Mouse (Mus musculus): ENCODE measurements around the gene Polr2c. TPM values are rescaled to one million over a fixed set of nuclear protein-coding genes. Genes with fewer than 3 reads are reported as not detected.
"Not testable (repeated sequence)": the region's sequence is repeated elsewhere in the genome, so short reads cannot be mapped to it uniquely, and the experiment has no call there.

The Polr2c gene
- polyA plus RNA-seq, 1 experiment from 2014 or later = 149 TPM

- not testable (repeated sequence) for H3K4me2 ChIP-seq (replicated peaks); H3K27me3 ChIP-seq; H3K9ac ChIP-seq; H3K27ac ChIP-seq; H3K9me3 ChIP-seq; ATAC-seq (ENCODE audit: low FRiP score, low read depth); H3K4me3 ChIP-seq
- WGBS = 87% methylated on average over 11 of the region's 11 CpGs
- peaks cover 65% of the 10 kb centered on the region for H3K36me3 ChIP-seq
- peaks cover 16% of the 10 kb centered on the region for H3K4me1 ChIP-seq
These were observed 2.5 kb upstream of the Polr2c start for GRCm38 (mm10) chr8:94854761-94855160.

GRCm38 (mm10) chr8:94857011-94857345 lies 272 bp upstream of the Polr2c start:
- H3K4me2 ChIP-seq (replicated peaks) = no peak overlapping the region
- no peak overlapping the region for H3K27ac ChIP-seq
- peaks cover 16% of the 10 kb centered on the region for H3K4me1 ChIP-seq
- no peaks in the 10 kb centered on the region for H3K27me3 ChIP-seq
- H3K9me3 ChIP-seq = no peaks in the 10 kb centered on the region
- 30% methylated on average over 5 of the region's 5 CpGs for WGBS
- H3K9ac ChIP-seq = no peak overlapping the region; the same call in 1 of the 2 replicates
- H3K4me3 ChIP-seq = peak overlapping the region; percentile 99
- H3K36me3 ChIP-seq = peaks cover 62% of the 10 kb centered on the region
- 0 out of 2 replicates have a peak, but pooled peaks have one; percentile 6 for ATAC-seq (ENCODE audit: low FRiP score, low read depth)

GRCm38 (mm10) chr8:94861352-94861910 lies 4.2 kb downstream of the Polr2c start:
- WGBS = 69% methylated on average over 8 of the region's 8 CpGs
- no peak overlapping the region for H3K4me3 ChIP-seq
- H3K9ac ChIP-seq = no peak overlapping the region
- no peaks in the 10 kb centered on the region for H3K9me3 ChIP-seq
- no peak overlapping the region for H3K4me2 ChIP-seq (replicated peaks)
- ATAC-seq (ENCODE audit: low FRiP score, low read depth) = no peak
- no peaks in the 10 kb centered on the region for H3K27me3 ChIP-seq
- H3K27ac ChIP-seq = no peak overlapping the region
- H3K36me3 ChIP-seq = peaks cover 73% of the 10 kb centered on the region
- peaks cover 16% of the 10 kb centered on the region for H3K4me1 ChIP-seq

- Histone ChIP-seq H3K4me2 (replicated peaks) (no peak overlapping the region), H3K27ac (no peak overlapping the region), H3K27me3 (no peaks in the 10 kb centered on the region), H3K4me3 (no peak overlapping the region), H3K4me1 (peaks cover 16% of the 10 kb centered on the region), H3K9me3 (no peaks in the 10 kb centered on the region), H3K9ac (no peak overlapping the region), H3K36me3 (peaks cover 85% of the 10 kb centered on the region)
- WGBS = 88% methylated on average over 12 of the region's 12 CpGs
- no peak for ATAC-seq (ENCODE audit: low FRiP score, low read depth)
These were observed 5.4 kb downstream of the Polr2c start for GRCm38 (mm10) chr8:94862487-94863220.

GRCm38 (mm10) chr8:94863897-94864673 lies 6.8 kb downstream of the Polr2c start:
- H3K36me3 ChIP-seq = peaks cover 85% of the 10 kb centered on the region

GRCm38 (mm10) chr8:94865292-94865691 lies 8.0 kb downstream of the Polr2c start:
- peaks cover 14% of the 10 kb centered on the region for H3K4me1 ChIP-seq
- H3K9ac ChIP-seq = no peak overlapping the region
- peaks cover 76% of the 10 kb centered on the region for H3K36me3 ChIP-seq
- ATAC-seq (ENCODE audit: low FRiP score, low read depth) = no peak
- H3K27ac ChIP-seq = no peak overlapping the region
- no peak overlapping the region for H3K4me2 ChIP-seq (replicated peaks)
- 74% methylated on average over 10 of the region's 10 CpGs for WGBS
- H3K4me3 ChIP-seq = no peak overlapping the region
- H3K27me3 ChIP-seq = no peaks in the 10 kb centered on the region
- H3K9me3 ChIP-seq = no peaks in the 10 kb centered on the region

More at GRCm38 (mm10) chr8:94863897-94864673, 6.8 kb downstream of the Polr2c start:
- H3K27ac ChIP-seq = no peak overlapping the region
- H3K4me2 ChIP-seq (replicated peaks) = no peak overlapping the region
- no peaks in the 10 kb centered on the region for H3K9me3 ChIP-seq
- 67% methylated on average over 10 of the region's 10 CpGs for WGBS
- no peaks in the 10 kb centered on the region for H3K27me3 ChIP-seq
- no peak overlapping the region for H3K9ac ChIP-seq
- H3K4me3 ChIP-seq = no peak overlapping the region
- ATAC-seq (ENCODE audit: low FRiP score, low read depth) = no peak
- H3K4me1 ChIP-seq = peaks cover 6% of the 10 kb centered on the region

GRCm38 (mm10) chr8:94866921-94867320 lies 9.7 kb downstream of the Polr2c start:
- Histone ChIP-seq H3K36me3 (peaks cover 62% of the 10 kb centered on the region), H3K9ac (no peak overlapping the region), H3K9me3 (no peaks in the 10 kb centered on the region), H3K4me2 (replicated peaks) (no peak overlapping the region), H3K4me1 (peaks cover 30% of the 10 kb centered on the region), H3K4me3 (no peak overlapping the region), H3K27ac (no peak overlapping the region), H3K27me3 (no peaks in the 10 kb centered on the region)
- WGBS = 86% methylated on average over 9 of the region's 9 CpGs
- ATAC-seq (ENCODE audit: low FRiP score, low read depth) = no peak

GRCm38 (mm10) chr8:94869146-94869545 lies 11.9 kb downstream of the Polr2c start:
- Histone ChIP-seq H3K27me3 (no peaks in the 10 kb centered on the region), H3K9ac (0 out of 2 replicates have a peak overlapping the region, but pooled peaks have one; percentile 70), H3K27ac (no peak overlapping the region), H3K4me2 (replicated peaks) (no peak overlapping the region), H3K4me3 (no peak overlapping the region), H3K36me3 (peaks cover 39% of the 10 kb centered on the region), H3K4me1 (peaks cover 40% of the 10 kb centered on the region), H3K9me3 (no peaks in the 10 kb centered on the region)
- no peak for ATAC-seq (ENCODE audit: low FRiP score, low read depth)
- 75% methylated on average over 7 of the region's 7 CpGs for WGBS

- peaks cover 5% of the 10 kb centered on the region for H3K27me3 ChIP-seq
- no peak overlapping the region for H3K27ac ChIP-seq
- no peak for ATAC-seq (ENCODE audit: low FRiP score, low read depth)
- 33% methylated on average over 4 of the region's 4 CpGs for WGBS
- peak overlapping the region; percentile 82 for H3K4me2 ChIP-seq (replicated peaks)
- H3K9ac ChIP-seq = peak overlapping the region; percentile 70
- H3K4me1 ChIP-seq = peaks cover 47% of the 10 kb centered on the region
- H3K9me3 ChIP-seq = no peaks in the 10 kb centered on the region
- peaks cover 31% of the 10 kb centered on the region for H3K36me3 ChIP-seq
- H3K4me3 ChIP-seq = peak overlapping the region; percentile 49
These were observed 12.8 kb downstream of the Polr2c start for GRCm38 (mm10) chr8:94870003-94870402.

- H3K36me3 ChIP-seq = peaks cover 25% of the 10 kb centered on the region
- H3K9me3 ChIP-seq = no peaks in the 10 kb centered on the region
- peaks cover 53% of the 10 kb centered on the region for H3K4me1 ChIP-seq
- ATAC-seq (ENCODE audit: low FRiP score, low read depth) = 0 out of 2 replicates have a peak, but pooled peaks have one; percentile 7
- H3K4me3 ChIP-seq = peak overlapping the region; percentile 49
- 12% methylated on average over 22 of the region's 22 CpGs for WGBS
- peak overlapping the region; percentile 70 for H3K9ac ChIP-seq
- peak overlapping the region; percentile 82 for H3K4me2 ChIP-seq (replicated peaks)
- peaks cover 9% of the 10 kb centered on the region for H3K27me3 ChIP-seq
- H3K27ac ChIP-seq = no peak overlapping the region
These were observed 13.3 kb downstream of the Polr2c start for GRCm38 (mm10) chr8:94870474-94871107.

- peaks cover 54% of the 10 kb centered on the region for H3K4me1 ChIP-seq
These were observed 14.1 kb downstream of the Polr2c start for GRCm38 (mm10) chr8:94871108-94871894.

More at GRCm38 (mm10) chr8:94871108-94871894, 14.1 kb downstream of the Polr2c start:
- H3K36me3 ChIP-seq = peaks cover 18% of the 10 kb centered on the region
- H3K4me3 ChIP-seq = peak overlapping the region; percentile 49
- peak overlapping the region; percentile 74 for H3K27ac ChIP-seq
- peak overlapping the region; percentile 82 for H3K4me2 ChIP-seq (replicated peaks)
- no peaks in the 10 kb centered on the region for H3K9me3 ChIP-seq
- peak overlapping the region; percentile 70 for H3K9ac ChIP-seq
- peaks cover 9% of the 10 kb centered on the region for H3K27me3 ChIP-seq
- 7% methylated on average over 7 of the region's 7 CpGs for WGBS
- ATAC-seq (ENCODE audit: low FRiP score, low read depth) = peak; percentile 83
